ENCODE assay signal across 18 mouse cellular contexts in genomic region chr2:151001619-151002175, GRCm38 (mm10). TPM values are rescaled to one million over a fixed set of nuclear protein-coding genes. Genes with fewer than 3 reads are reported as not detected.
A peak's percentile ranks its signal among the peaks of the same experiment; 100 is the strongest.
DNase-seq lines count a peak whose midpoint lies in the region; ATAC-seq and TF ChIP-seq lines count a peak whose summit lies in the region.
"Had no signal": no experiment of that assay in that cellular context is flagged by ENCODE, and none has a peak within 500 bp of the region (broad histone marks: within the 10 kb centered on the region; RNA-seq: fewer than 3 reads in every experiment).

No protein-coding gene starts in this region.

- TF ChIP-seq POLR2A in MEL (IDR thresholded peaks at IDR 0.05; ENCODE audit: control insufficient read depth in 1 of 2, insufficient read depth in 1 of 2, low read depth in 1 of 2, low read length in 2 of 2, poor library complexity in 1 of 2), result no peak
- no peak for TF ChIP-seq POLR2A in cortical plate, adult 2 months (IDR thresholded peaks at IDR 0.05; ENCODE audit: extremely low read depth, insufficient read depth, low read length)

- no peaks in the 10 kb centered on the region for H3K4me1 ChIP-seq in heart, postnatal 0 days (ENCODE audit: control insufficient read depth, insufficient read depth)
- peaks cover 13 to 27% of the 10 kb centered on the region in 2 experiments for H3K4me1 ChIP-seq in MEL (ENCODE audit: control insufficient read depth in 1 of 2, insufficient read depth in 2 of 2, low read length in 2 of 2)
- peaks cover 2% of the 10 kb centered on the region; the same call in 1 of the 2 replicates for H3K4me1 ChIP-seq in cortical plate, adult 2 months (ENCODE audit: control insufficient read depth, insufficient read depth, low read length)
- peaks cover 11% of the 10 kb centered on the region for H3K4me1 ChIP-seq in midbrain, embryonic 11.5 days (ENCODE audit: control insufficient read depth, insufficient read depth, low read length)
- H3K4me1 ChIP-seq in midbrain, embryonic 14.5 days (ENCODE audit: control insufficient read depth, insufficient read depth, low read length), result no peaks in the 10 kb centered on the region

- no peak for TF ChIP-seq EP300 in heart, postnatal 0 days (IDR thresholded peaks at IDR 0.05; ENCODE audit: low read depth)
- peak; percentile 22 to 32; a peak in 1 of 4 replicates for TF ChIP-seq EP300 in MEL (IDR thresholded peaks at IDR 0.05; ENCODE audit: low read depth in 1 of 2, low read length in 2 of 2)

- H3K36me3 ChIP-seq in heart, postnatal 0 days (replicated peaks; ENCODE audit: control insufficient read depth, insufficient read depth, low read length), result no peaks in the 10 kb centered on the region
- peaks cover 0 to 34% of the 10 kb centered on the region in 2 experiments; a peak in 2 of 4 replicates for H3K36me3 ChIP-seq in MEL (ENCODE audit: control insufficient read depth in 1 of 2, insufficient read depth in 2 of 2, low read length in 2 of 2)
- no peaks in the 10 kb centered on the region for H3K36me3 ChIP-seq in midbrain, embryonic 11.5 days (ENCODE audit: control insufficient read depth, insufficient read depth, low read length)
- H3K36me3 ChIP-seq in midbrain, embryonic 14.5 days (ENCODE audit: control insufficient read depth, insufficient read depth, low read length), result no peaks in the 10 kb centered on the region
- H3K36me3 ChIP-seq: heart, embryonic 12.5 days; limb, embryonic 13.5 days; midbrain, embryonic 13.5 days; neural tube, embryonic 13.5 days had no signal

- H3K27ac ChIP-seq in heart, postnatal 0 days (ENCODE audit: low read depth), result no peak overlapping the region
- H3K27ac ChIP-seq in MEL (ENCODE audit: control insufficient read depth, low read depth, low read length), result peak overlapping the region; percentile 10
- no peak overlapping the region for H3K27ac ChIP-seq in cortical plate, adult 2 months (ENCODE audit: insufficient read depth, low read length)
- H3K27ac ChIP-seq in midbrain, embryonic 11.5 days (ENCODE audit: low read depth, low read length), result no peak overlapping the region
- no peak overlapping the region for H3K27ac ChIP-seq in midbrain, embryonic 14.5 days (replicated peaks; ENCODE audit: low read depth, low read length)
- H3K27ac ChIP-seq: limb, embryonic 13.5 days; midbrain, embryonic 13.5 days; neural tube, embryonic 13.5 days had no signal

- H3K9me3 ChIP-seq in heart, postnatal 0 days (replicated peaks; ENCODE audit: control insufficient read depth, low read length), result no peaks in the 10 kb centered on the region
- H3K9me3 ChIP-seq in MEL (replicated peaks; ENCODE audit: insufficient read depth, low read length), result no peaks in the 10 kb centered on the region
- no peaks in the 10 kb centered on the region for H3K9me3 ChIP-seq in midbrain, embryonic 11.5 days (ENCODE audit: control insufficient read depth, low read length)
- H3K9me3 ChIP-seq in midbrain, embryonic 14.5 days (ENCODE audit: control insufficient read depth, low read length), result no peaks in the 10 kb centered on the region
- H3K9me3 ChIP-seq: heart, embryonic 12.5 days; limb, embryonic 13.5 days; midbrain, embryonic 13.5 days; neural tube, embryonic 13.5 days had no signal

- peak; percentile 24 for DNase-seq in heart, postnatal 0 days (ENCODE audit: low spot score)
- DNase-seq in heart, postnatal 4 days, result no peak
- peak; percentile 64 for DNase-seq in MEL (ENCODE audit: low read depth, low spot score)
- no peak for DNase-seq in midbrain, embryonic 11.5 days (ENCODE audit: low spot score, missing footprints)
- no peak for DNase-seq in midbrain, embryonic 14.5 days
- DNase-seq: cerebellum, postnatal 10 days; embryo, embryonic 11 days; forebrain, postnatal 0 days; lung, postnatal 36 days; thymus, adult 2 months had no signal

- no peak overlapping the region for H3K9ac ChIP-seq in heart, postnatal 0 days (replicated peaks; ENCODE audit: low read depth, low read length)
- peak overlapping the region; percentile 40 for H3K9ac ChIP-seq in MEL (ENCODE audit: control insufficient read depth, low read depth, low read length, poor library complexity, severe bottlenecking)
- no peak overlapping the region for H3K9ac ChIP-seq in midbrain, embryonic 11.5 days (ENCODE audit: low read length)
- no peak overlapping the region for H3K9ac ChIP-seq in midbrain, embryonic 14.5 days (replicated peaks; ENCODE audit: low read length)
- H3K9ac ChIP-seq: forebrain, postnatal 0 days; heart, embryonic 12.5 days; limb, embryonic 13.5 days; lung, embryonic 14.5 days; midbrain, embryonic 13.5 days; neural tube, embryonic 13.5 days had no signal

- peaks cover 21% of the 10 kb centered on the region for H3K79me2 ChIP-seq in MEL (ENCODE audit: control insufficient read depth, insufficient read depth, low read length, poor library complexity)

- TF ChIP-seq RAD21 in MEL (IDR thresholded peaks at IDR 0.05; ENCODE audit: low read depth, low read length), result no peak; the same call in 1 of the 2 replicates

- WGBS in heart, postnatal 0 days, result 53% methylated on average over 5 of the region's 5 CpGs
- WGBS in midbrain, embryonic 11.5 days, result 86% methylated on average over 5 of the region's 5 CpGs
- WGBS in midbrain, embryonic 14.5 days, result 88% methylated on average over 5 of the region's 5 CpGs

- H3K4me2 ChIP-seq in heart, postnatal 0 days (ENCODE audit: low read depth, low read length), result no peak overlapping the region
- H3K4me2 ChIP-seq in midbrain, embryonic 11.5 days, result no peak overlapping the region
- no peak overlapping the region for H3K4me2 ChIP-seq in midbrain, embryonic 14.5 days (ENCODE audit: low read length)
- H3K4me2 ChIP-seq: heart, embryonic 12.5 days; limb, embryonic 13.5 days; lung, embryonic 14.5 days; midbrain, embryonic 13.5 days; neural tube, embryonic 13.5 days had no signal

- 0 out of 2 replicates have a peak, but pooled peaks have one; percentile 4 for TF ChIP-seq CTCF in heart, postnatal 0 days (IDR thresholded peaks at IDR 0.05; ENCODE audit: low read depth)
- TF ChIP-seq CTCF in MEL (IDR thresholded peaks at IDR 0.05 in 2 of 3, conservative IDR thresholded peaks at IDR 0.05 in 1 of 3; ENCODE audit: control insufficient read depth in 1 of 3, insufficient read depth in 1 of 3, low read depth in 2 of 3, low read length in 3 of 3, poor library complexity in 1 of 3, severe bottlenecking in 1 of 3), result no peak; a peak in 1 of 6 replicates
- 0 out of 2 replicates have a peak, but pooled peaks have one; percentile 1 for TF ChIP-seq CTCF in cortical plate, adult 2 months (IDR thresholded peaks at IDR 0.05; ENCODE audit: extremely low read depth, insufficient read depth, low read length)

- H3K27me3 ChIP-seq in heart, postnatal 0 days (ENCODE audit: control insufficient read depth, insufficient read depth, low read length), result no peaks in the 10 kb centered on the region
- H3K27me3 ChIP-seq in MEL (ENCODE audit: control insufficient read depth in 1 of 2, insufficient read depth in 2 of 2, low read length in 2 of 2), result no peaks in the 10 kb centered on the region
- no peaks in the 10 kb centered on the region for H3K27me3 ChIP-seq in midbrain, embryonic 11.5 days (ENCODE audit: control insufficient read depth, insufficient read depth, low read length)
- H3K27me3 ChIP-seq in midbrain, embryonic 14.5 days (ENCODE audit: control insufficient read depth, insufficient read depth, low read length), result no peaks in the 10 kb centered on the region
- H3K27me3 ChIP-seq: heart, embryonic 12.5 days; limb, embryonic 13.5 days; midbrain, embryonic 13.5 days; neural tube, embryonic 13.5 days had no signal

- ATAC-seq in heart, postnatal 0 days (ENCODE audit: insufficient read depth, low read depth), result no peak
- peak; percentile 30 for ATAC-seq in megakaryocyte progenitor cell, adult 5-6 weeks (replicated peaks; ENCODE audit: poor library complexity)
- ATAC-seq in midbrain, embryonic 11.5 days (ENCODE audit: low FRiP score), result no peak
- no peak for ATAC-seq in midbrain, embryonic 14.5 days (ENCODE audit: low FRiP score, low TSS enrichment)
- ATAC-seq: forebrain, postnatal 0 days; intestine, embryonic 16.5 days; midbrain, embryonic 13.5 days had no signal

- H3K4me3 ChIP-seq in heart, postnatal 0 days (ENCODE audit: low read depth, low read length), result no peak overlapping the region
- H3K4me3 ChIP-seq in MEL (ENCODE audit: control insufficient read depth in 1 of 2, insufficient read depth in 1 of 2, low read depth in 2 of 2, low read length in 2 of 2), result peak overlapping the region; percentile 35 to 36; a peak in 2 of 4 replicates
- H3K4me3 ChIP-seq in cortical plate, adult 2 months (ENCODE audit: insufficient read depth, low read length), result no peak overlapping the region
- H3K4me3 ChIP-seq in midbrain, embryonic 11.5 days (ENCODE audit: low read depth, low read length), result no peak overlapping the region
- no peak overlapping the region for H3K4me3 ChIP-seq in midbrain, embryonic 14.5 days (replicated peaks; ENCODE audit: low read depth, low read length)
- H3K4me3 ChIP-seq: heart, embryonic 12.5 days; limb, embryonic 13.5 days; midbrain, embryonic 13.5 days; neural tube, embryonic 13.5 days had no signal

RNA-seq across cellular contexts. Expression of gene Ninl, which starts 37.5 kb away (rescaled TPM):
- 0.27 and 1.7 TPM in 2 replicates for total RNA-seq in heart, postnatal 0 days (2014; rRNA removed; ENCODE audit: low replicate concordance)
- polyA plus RNA-seq in heart, postnatal 0 days (2015; fragmentation: Nextera tagmentation; extraction: Ambion mirVana), result 1.2 and 1.4 TPM in 2 replicates
- 1 to 10 TPM; 1.7 to 2.5 TPM for total RNA-seq in heart, postnatal 4 days (2021)
- 9.8 and 11.6 TPM in 2 replicates for total RNA-seq in MEL (2012; rRNA removed)
- 10 to 100 TPM in 1 of 2 experiments, not detected in 1; 16.8 TPM for polyA plus RNA-seq in MEL (2012; ENCODE audit: insufficient read depth in 1 of 2, insufficient read length in 2 of 2, low read depth in 1 of 2, low replicate concordance in 2 of 2, missing spikeins in 1 of 2)
- polyA plus RNA-seq in cortical plate, adult 2 months (2012; rRNA removed), result 6.5 and 7.2 TPM in 2 replicates
- total RNA-seq in megakaryocyte progenitor cell, adult 5-6 weeks (2015), result 0.46 and 0.84 TPM in 2 replicates
- 1.2 and 1.5 TPM in 2 replicates for total RNA-seq in megakaryocyte progenitor cell, adult 5-6 weeks (2017)
- polyA plus RNA-seq in midbrain, embryonic 11.5 days (2014; fragmentation: Nextera tagmentation; extraction: Ambion mirVana), result 11.2 and 11.6 TPM in 2 replicates
- 2.9 and 5.0 TPM in 2 replicates for polyA plus RNA-seq in midbrain, embryonic 14.5 days (2014; fragmentation: Nextera tagmentation; extraction: Ambion mirVana)

RNA-seq across cellular contexts. Expression of gene Nanp, which starts 37.5 kb away (rescaled TPM):
- 7.0 and 9.3 TPM in 2 replicates for total RNA-seq in heart, postnatal 0 days (2014; rRNA removed; ENCODE audit: low replicate concordance)
- 11.7 and 15.5 TPM in 2 replicates for polyA plus RNA-seq in heart, postnatal 0 days (2015; fragmentation: Nextera tagmentation; extraction: Ambion mirVana)
- total RNA-seq in heart, postnatal 4 days (2021), result 1 to 10 TPM; 6.6 to 7.9 TPM
- 24.7 and 25.4 TPM in 2 replicates for total RNA-seq in MEL (2012; rRNA removed)
- polyA plus RNA-seq in MEL (2012; ENCODE audit: insufficient read depth in 1 of 2, insufficient read length in 2 of 2, low read depth in 1 of 2, low replicate concordance in 2 of 2, missing spikeins in 1 of 2), result 10 to 100 TPM in 1 of 2 experiments, not detected in 1; 14.6 TPM
- 19.7 and 20.5 TPM in 2 replicates for polyA plus RNA-seq in cortical plate, adult 2 months (2012; rRNA removed)
- total RNA-seq in megakaryocyte progenitor cell, adult 5-6 weeks (2015), result 22.7 and 38.8 TPM in 2 replicates
- total RNA-seq in megakaryocyte progenitor cell, adult 5-6 weeks (2017), result 19.3 and 22.5 TPM in 2 replicates
- 52.4 and 58.9 TPM in 2 replicates for polyA plus RNA-seq in midbrain, embryonic 11.5 days (2014; fragmentation: Nextera tagmentation; extraction: Ambion mirVana)
- polyA plus RNA-seq in midbrain, embryonic 14.5 days (2014; fragmentation: Nextera tagmentation; extraction: Ambion mirVana), result 33.5 and 38.0 TPM in 2 replicates

Comparison
In these comparisons a context has a peak if more than half of its experiments do, and no peak if none do; other contexts are left out.
1. DNase-seq: peak in heart, postnatal 0 days (single experiment) and MEL (single experiment); none in heart, postnatal 4 days (single experiment), midbrain, embryonic 11.5 days (single experiment) and midbrain, embryonic 14.5 days (single experiment).
2. H3K4me3 ChIP-seq: peak in MEL (2 of 2); none in heart, postnatal 0 days (single experiment), cortical plate, adult 2 months (single experiment), midbrain, embryonic 11.5 days (single experiment) and midbrain, embryonic 14.5 days (single experiment).
3. CTCF ChIP-seq: peak in heart, postnatal 0 days (single experiment) and cortical plate, adult 2 months (single experiment); none in MEL (0 of 3).